Mouse (Mus musculus) liver, embryonic 11.5 days (tissue): ENCODE data around the gene Mtx2. TPM values are rescaled to one million over a fixed set of nuclear protein-coding genes. Genes with fewer than 3 reads are reported as not detected.
A peak's percentile ranks its signal among the peaks of the same experiment; 100 is the strongest.

Experiments used
- ATAC-seq: fragments of 200-750 bp; cut with Nextera tagmentation; replicated peaks from 2 replicates; pipeline ENCODE4 v1.8.0; 2017; ENCODE audit warnings: moderate number of reproducible peaks, mild to moderate bottlenecking, moderate TSS enrichment, moderate library complexity; ENCODE audit not compliant: low FRiP score
- DNase-seq: peaks from one replicate; pipeline ENCODE4 v3.0.0-alpha.2; 2017; ENCODE audit warnings: low spot score
- H3K27ac ChIP-seq: fragments of 300-500 bp; sonication (generic); 2 replicates; pipeline ENCODE4 v1.5.1; 2014; ENCODE audit warnings: mild to moderate bottlenecking, low read depth, low read length, control low read depth
- H3K27me3 ChIP-seq: fragments of 300-500 bp; sonication (generic); replicated peaks from 2 replicates; pipeline ENCODE4 v1.6.1; 2014; ENCODE audit warnings: low read length, mixed read lengths; ENCODE audit not compliant: control insufficient read depth, insufficient read depth
- H3K36me3 ChIP-seq: fragments of 300-500 bp; sonication (generic); 2 replicates; pipeline ENCODE4 v1.6.1; 2014; ENCODE audit warnings: mild to moderate bottlenecking, low read length, moderate library complexity, mixed read lengths; ENCODE audit not compliant: control insufficient read depth, insufficient read depth
- H3K4me1 ChIP-seq: fragments of 300-500 bp; sonication (generic); replicated peaks from 2 replicates; pipeline ENCODE4 v1.6.1; 2014; ENCODE audit warnings: low read length, mixed read lengths; ENCODE audit not compliant: control insufficient read depth, insufficient read depth
- H3K4me2 ChIP-seq: fragments of 300-500 bp; sonication (generic); 2 replicates; pipeline ENCODE4 v1.6.1; 2014; ENCODE audit warnings: mild to moderate bottlenecking, control low read depth, moderate library complexity
- H3K4me3 ChIP-seq: fragments of 300-500 bp; sonication (generic); 2 replicates; pipeline ENCODE4 v1.5.1; 2014; ENCODE audit warnings: low read depth, low read length, control low read depth
- H3K9ac ChIP-seq: fragments of 300-500 bp; sonication (generic); 2 replicates; pipeline ENCODE4 v1.6.1; 2014; ENCODE audit warnings: low read depth, low read length, control low read depth
- H3K9me3 ChIP-seq: fragments of 300-500 bp; sonication (generic); 2 replicates; pipeline ENCODE4 v1.6.1; 2016; ENCODE audit warnings: low read length, inconsistent platforms, mixed read lengths; ENCODE audit not compliant: control insufficient read depth
- WGBS: fragments of 180-500 bp; shearing (Covaris S2); extraction: QIAGEN DNeasy Blood & Tissue Kit; methylation state at CpG from one replicate; pipeline ENCODE4 v1.1.7; 2014; 5-methylcytosine and 5-hydroxymethylcytosine counted together
- polyA plus RNA-seq: library from polyadenylated mRNA; unstranded; fragments of >200 nt; fragmentation: Nextera tagmentation; extraction: Ambion mirVana; gene quantifications from 2 replicates; pipeline ENCODE4 v1.2.1, GENCODE M21; 2014

Gene Mtx2
- polyA plus RNA-seq, result 110 and 112 TPM in 2 replicates

DNA sequence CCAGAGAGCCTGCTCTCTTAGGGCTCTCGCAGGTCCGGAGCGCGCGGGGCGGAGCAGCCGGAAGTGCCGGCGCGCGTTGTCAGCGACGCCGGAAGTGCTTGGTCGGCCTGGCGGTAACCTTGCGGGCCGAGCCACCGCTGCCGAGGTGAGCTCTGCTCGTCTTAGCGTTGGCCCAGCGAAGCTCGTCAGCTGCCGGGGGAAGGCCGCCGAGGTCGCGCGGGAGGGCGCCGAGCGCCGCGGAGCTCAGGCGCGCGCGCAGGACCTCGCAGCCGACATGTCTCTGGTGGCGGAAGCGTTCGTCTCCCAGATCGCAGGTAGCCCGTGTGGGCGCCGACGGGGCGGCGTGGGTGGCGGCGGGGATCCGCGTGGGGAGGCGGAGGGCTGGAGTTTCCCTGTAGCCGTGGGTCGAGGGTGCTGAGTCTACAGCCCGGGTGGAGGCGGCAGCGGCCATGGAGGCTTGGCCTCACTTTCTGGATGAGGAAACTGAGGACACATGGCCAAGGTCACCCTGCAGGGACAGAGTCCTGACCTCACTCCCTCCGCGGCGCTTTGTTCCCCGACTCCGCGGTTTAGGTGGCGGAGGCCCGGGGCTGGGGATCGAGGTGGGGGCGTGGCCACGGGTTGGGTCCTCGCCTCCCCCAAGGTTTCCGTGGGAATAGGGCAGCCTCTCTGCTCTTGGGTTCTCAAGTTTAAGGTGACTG, at the start of gene Mtx2:
Mtx2 (plus strand) TSS at position 74 of the 701 bp plus-strand sequence.
- ATAC-seq (peak; percentile 90), DNase-seq (peak; percentile 80)
- Histone ChIP-seq H3K4me3 (peak within 1 kb of the TSS; percentile 96), H3K27ac (peak within 1 kb of the TSS; percentile 81), H3K9me3 (no peaks in the 10 kb centered on the region), H3K27me3 (no peaks in the 10 kb centered on the region), H3K4me2 (peak within 1 kb of the TSS; percentile 67), H3K36me3 (no peaks in the 10 kb centered on the region), H3K9ac (peak within 1 kb of the TSS; percentile 96), H3K4me1 (no peaks in the 10 kb centered on the region)
- WGBS, result under 1% methylated on average over 57 of the region's 74 CpGs

DNA sequence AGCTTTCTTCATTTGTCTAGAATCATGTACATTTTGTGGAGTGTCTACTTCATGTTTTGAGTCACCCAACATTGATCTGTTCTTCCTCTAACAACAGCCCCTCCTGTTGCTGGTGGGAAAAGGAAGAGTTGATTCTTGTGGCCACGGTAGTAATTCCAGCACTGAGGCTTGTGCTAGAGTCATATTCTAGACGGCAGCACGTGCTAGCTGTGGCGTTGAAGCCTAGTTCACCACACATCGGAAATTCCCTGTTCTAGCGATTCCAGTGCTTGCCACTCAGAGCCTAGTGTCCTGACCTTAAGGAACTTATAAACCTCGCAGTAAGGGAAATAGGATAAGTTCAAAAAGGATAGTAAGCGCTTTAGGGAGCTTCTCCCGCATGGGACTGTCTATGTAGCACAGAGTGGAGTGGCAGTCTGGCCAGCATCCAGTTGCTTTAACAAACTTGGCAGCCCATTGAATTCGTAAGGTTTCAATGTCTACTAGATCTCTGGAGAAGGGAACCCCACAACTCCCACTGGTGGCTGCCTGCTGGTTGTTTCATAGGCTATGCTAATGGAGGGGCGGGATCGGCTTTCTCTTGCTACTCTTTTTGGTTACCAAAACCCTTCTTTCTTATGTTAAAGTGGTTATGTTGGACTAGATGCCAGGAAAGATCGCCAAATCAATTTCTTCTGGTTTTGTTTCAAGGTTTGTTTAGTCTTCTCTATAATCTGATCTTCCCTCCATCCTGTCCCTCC, 47.9 kb upstream of the Mtx2 start:
- Histone ChIP-seq H3K9me3 (no peaks in the 10 kb centered on the region), H3K36me3 (no peaks in the 10 kb centered on the region), H3K4me2 (no peak overlapping the region), H3K9ac (no peak overlapping the region), H3K27me3 (no peaks in the 10 kb centered on the region), H3K4me1 (no peaks in the 10 kb centered on the region), H3K4me3 (no peak overlapping the region), H3K27ac (no peak overlapping the region)
- DNase-seq (no peak), ATAC-seq (no peak)
- 74% methylated on average over 13 of the region's 13 CpGs for WGBS

DNA sequence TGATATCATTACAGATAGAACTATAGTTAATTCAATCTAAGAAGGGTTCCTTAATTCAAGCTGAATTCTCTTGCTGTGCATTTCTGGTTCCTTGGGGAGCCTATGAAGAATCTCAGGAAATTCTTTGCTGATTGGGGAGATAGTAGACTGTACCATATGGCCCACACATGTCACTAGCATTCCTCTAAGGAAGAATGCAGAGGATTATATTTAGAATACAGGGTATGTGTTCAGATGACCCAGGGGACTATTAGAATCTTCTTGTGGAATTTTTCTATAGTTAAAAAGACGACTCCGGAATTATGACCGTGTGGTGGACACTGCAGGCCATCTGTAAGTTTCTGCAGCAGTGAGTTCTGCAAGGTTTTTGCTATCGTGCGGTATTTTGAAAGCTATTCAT, 44.2 kb upstream of the Mtx2 start:
- DNase-seq, result no peak
- WGBS, result 88% methylated on average over 5 of the region's 5 CpGs
- Histone ChIP-seq H3K9me3 (no peaks in the 10 kb centered on the region), H3K4me2 (no peak overlapping the region), H3K27me3 (no peaks in the 10 kb centered on the region), H3K36me3 (no peaks in the 10 kb centered on the region), H3K9ac (no peak overlapping the region), H3K27ac (no peak overlapping the region), H3K4me1 (no peaks in the 10 kb centered on the region), H3K4me3 (no peak overlapping the region)
- no peak for ATAC-seq

DNA sequence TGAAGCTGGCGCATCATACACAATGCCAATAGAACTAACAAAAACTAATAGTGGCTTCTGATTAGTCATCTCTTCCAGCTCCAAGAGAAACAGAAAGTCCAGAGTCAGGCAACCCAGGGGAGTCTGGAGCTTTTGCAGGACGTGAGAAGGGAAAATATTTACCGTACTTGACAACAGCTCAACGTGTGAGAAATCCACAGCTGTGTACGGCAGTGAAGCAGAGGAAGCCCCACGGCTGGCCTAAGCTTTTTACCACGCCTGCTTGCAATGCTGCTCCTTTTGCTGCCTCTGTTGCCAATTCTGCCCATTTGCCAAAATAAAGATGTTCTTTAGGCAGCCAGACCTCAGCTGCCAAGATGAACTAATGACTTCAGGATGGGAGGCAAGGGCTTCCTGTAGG, 30.1 kb upstream of the Mtx2 start:
- H3K9ac ChIP-seq, result no peak overlapping the region
- no peak overlapping the region for H3K4me2 ChIP-seq
- no peak overlapping the region for H3K27ac ChIP-seq
- H3K4me3 ChIP-seq, result no peak overlapping the region
- no peaks in the 10 kb centered on the region for H3K9me3 ChIP-seq
- no peaks in the 10 kb centered on the region for H3K4me1 ChIP-seq
- 65% methylated on average over 7 of the region's 7 CpGs for WGBS
- no peak for ATAC-seq
- no peaks in the 10 kb centered on the region for H3K36me3 ChIP-seq
- no peak for DNase-seq
- H3K27me3 ChIP-seq, result no peaks in the 10 kb centered on the region; the same call in 1 of the 2 replicates

DNA sequence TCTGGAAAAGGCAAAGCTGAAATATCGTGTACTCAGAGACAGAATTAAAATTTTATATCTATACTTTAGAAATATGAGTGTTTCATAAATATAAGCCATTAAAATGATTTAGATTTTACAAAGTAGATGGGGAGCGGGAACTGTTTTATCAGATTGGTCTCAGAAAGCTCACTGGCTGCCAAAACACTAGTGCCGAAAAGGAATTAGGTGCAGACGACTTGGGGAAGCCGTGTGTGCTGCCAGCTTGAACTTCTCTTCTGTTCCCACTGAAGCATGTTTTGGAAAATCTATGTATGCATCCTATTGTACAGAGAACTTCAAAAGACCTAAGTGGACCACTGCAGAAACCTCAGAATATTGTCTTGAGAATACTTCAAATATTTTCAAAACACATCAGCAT, 17.2 kb upstream of the Mtx2 start:
- H3K4me3 ChIP-seq, result no peak overlapping the region
- H3K27me3 ChIP-seq, result no peaks in the 10 kb centered on the region
- H3K36me3 ChIP-seq, result no peaks in the 10 kb centered on the region
- H3K27ac ChIP-seq, result no peak overlapping the region
- H3K9me3 ChIP-seq, result no peaks in the 10 kb centered on the region
- H3K9ac ChIP-seq, result no peak overlapping the region
- ATAC-seq, result no peak
- WGBS, result 77% methylated on average over 5 of the region's 5 CpGs
- H3K4me2 ChIP-seq, result no peak overlapping the region
- H3K4me1 ChIP-seq, result no peaks in the 10 kb centered on the region
- DNase-seq, result no peak

DNA sequence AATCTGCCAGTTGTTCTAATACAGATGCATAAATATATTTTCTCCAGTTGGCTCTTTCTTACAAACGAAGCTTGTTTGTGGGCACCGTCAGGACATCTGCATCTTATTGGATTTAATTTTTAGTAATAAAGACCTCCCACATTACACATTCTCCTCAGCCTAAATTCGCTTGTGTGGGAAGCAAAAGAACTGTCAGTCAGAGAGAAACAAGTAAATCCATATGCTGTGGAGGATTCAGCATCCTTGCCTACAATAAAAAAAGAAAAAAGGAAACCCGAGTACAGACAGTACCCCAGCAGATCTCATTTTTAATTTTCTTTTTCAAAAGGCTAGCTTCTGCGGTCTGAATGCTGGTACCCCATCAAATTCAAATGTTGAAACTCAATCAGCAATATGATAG, 2.9 kb upstream of the Mtx2 start:
- WGBS, result 76% methylated on average over 5 of the region's 5 CpGs
- ATAC-seq, result no peak
- Histone ChIP-seq H3K9me3 (no peaks in the 10 kb centered on the region), H3K4me3 (no peak overlapping the region), H3K9ac (no peak overlapping the region), H3K36me3 (no peaks in the 10 kb centered on the region), H3K4me2 (no peak overlapping the region), H3K27ac (no peak overlapping the region), H3K27me3 (no peaks in the 10 kb centered on the region), H3K4me1 (no peaks in the 10 kb centered on the region)
- DNase-seq, result no peak

DNA sequence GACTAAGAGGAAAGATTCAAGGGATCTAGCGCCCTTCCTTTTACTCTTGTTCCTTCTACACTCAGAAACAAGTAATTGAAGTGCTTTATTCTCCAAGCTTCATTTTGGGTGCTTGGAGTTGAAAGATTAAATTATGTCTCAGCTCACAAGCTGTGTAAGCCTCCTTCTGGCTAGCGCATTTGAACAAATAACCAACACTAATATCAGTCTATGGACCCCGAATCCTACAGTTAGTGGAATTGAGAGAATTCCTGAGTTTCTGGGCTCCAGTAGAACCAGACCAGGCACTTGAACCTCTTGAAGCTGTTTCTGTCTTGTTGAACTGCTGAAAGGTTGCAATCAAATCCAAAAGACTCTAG, 253 bp upstream of the Mtx2 start:
- H3K4me3 ChIP-seq, result peak overlapping the region; percentile 96
- H3K36me3 ChIP-seq, result no peaks in the 10 kb centered on the region
- no peak for DNase-seq
- 79% methylated on average over 3 of the region's 3 CpGs for WGBS
- H3K9me3 ChIP-seq, result no peaks in the 10 kb centered on the region
- peak overlapping the region; percentile 96 for H3K9ac ChIP-seq
- peak overlapping the region; percentile 67 for H3K4me2 ChIP-seq
- ATAC-seq, result peak; percentile 38; the same call in 1 of the 2 replicates
- no peaks in the 10 kb centered on the region for H3K27me3 ChIP-seq
- no peaks in the 10 kb centered on the region for H3K4me1 ChIP-seq
- peak overlapping the region; percentile 81 for H3K27ac ChIP-seq

DNA sequence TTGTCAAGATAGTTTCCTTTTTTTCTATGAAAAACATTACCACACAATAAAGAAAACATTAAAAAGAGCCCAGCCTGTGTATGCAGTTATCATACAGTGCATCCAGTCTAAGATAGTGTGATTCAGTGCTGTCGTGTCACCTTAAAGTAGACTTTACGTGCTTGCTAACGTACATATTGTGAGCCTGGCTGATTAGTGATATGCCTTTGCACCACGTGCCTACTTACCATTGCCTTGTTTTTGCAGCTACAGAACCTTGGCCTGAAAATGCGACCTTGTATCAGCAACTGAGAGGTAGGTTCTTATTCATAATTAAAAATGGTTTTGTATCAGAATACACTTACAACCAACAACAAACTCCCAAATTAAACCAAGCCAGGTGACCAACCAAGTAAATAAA, 21.4 kb downstream of the Mtx2 start:
- Histone ChIP-seq H3K4me3 (no peak overlapping the region), H3K4me2 (no peak overlapping the region), H3K4me1 (0 out of 2 replicates have a peak, but pooled peaks cover 5% of the 10 kb centered on the region), H3K9me3 (no peaks in the 10 kb centered on the region), H3K9ac (no peak overlapping the region), H3K36me3 (no peaks in the 10 kb centered on the region), H3K27ac (no peak overlapping the region), H3K27me3 (no peaks in the 10 kb centered on the region)
- DNase-seq, result no peak
- peak; percentile 87 for ATAC-seq
- 56% methylated on average over 5 of the region's 5 CpGs for WGBS

DNA sequence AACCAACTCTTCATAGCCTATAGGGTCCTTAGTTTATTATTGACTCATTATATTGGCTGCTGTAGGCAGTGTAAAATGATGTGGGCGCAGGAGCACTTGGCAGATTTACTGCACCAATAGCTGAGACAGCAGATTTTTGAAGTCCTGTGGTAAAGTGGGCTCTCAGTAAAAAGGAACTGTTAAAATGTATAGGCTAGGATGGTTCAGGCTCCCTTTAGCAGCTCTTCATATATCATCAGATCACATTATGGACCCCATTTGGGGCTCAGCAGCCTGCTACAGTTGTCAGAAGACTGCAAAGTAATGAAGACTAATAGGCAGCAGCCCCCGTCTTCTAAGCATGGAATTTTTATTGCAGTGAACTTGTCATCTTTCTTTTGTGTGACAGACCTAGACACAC, 21.9 kb downstream of the Mtx2 start:
- H3K36me3 ChIP-seq, result no peaks in the 10 kb centered on the region
- H3K9ac ChIP-seq, result no peak overlapping the region
- 63% methylated on average over 2 of the region's 2 CpGs for WGBS
- DNase-seq (no peak), ATAC-seq (no peak)
- no peak overlapping the region for H3K27ac ChIP-seq
- H3K4me2 ChIP-seq, result no peak overlapping the region
- H3K4me1 ChIP-seq, result 0 out of 2 replicates have a peak, but pooled peaks cover 5% of the 10 kb centered on the region
- H3K27me3 ChIP-seq, result no peaks in the 10 kb centered on the region
- H3K4me3 ChIP-seq, result no peak overlapping the region
- no peaks in the 10 kb centered on the region for H3K9me3 ChIP-seq
